Mouse (Mus musculus) spleen, adult 2 months (tissue): ENCODE measurements at regions not wholly inside any gene's neighbourhood (a gene's known extent, or its start where the extent isn't known, plus 50 kb on each side); places are given as distances from the start of the nearest gene placed in this dataset.

ENCODE experiments used
- CTCF ChIP-seq: fragments of 200-500 bp; IDR thresholded peaks from 2 replicates; pipeline ENCODE4 v1.5.1; 2011; ENCODE audit warnings: mild to moderate bottlenecking, inconsistent platforms; ENCODE audit not compliant: insufficient read depth, insufficient read length, insufficient replicate concordance; ENCODE audit errors: extremely low read depth
- POLR2A ChIP-seq: fragments of 200-500 bp; IDR thresholded peaks from 2 replicates; pipeline ENCODE4 v1.6.1; 2011; ENCODE audit warnings: low read depth, low read length, inconsistent platforms

DNA sequence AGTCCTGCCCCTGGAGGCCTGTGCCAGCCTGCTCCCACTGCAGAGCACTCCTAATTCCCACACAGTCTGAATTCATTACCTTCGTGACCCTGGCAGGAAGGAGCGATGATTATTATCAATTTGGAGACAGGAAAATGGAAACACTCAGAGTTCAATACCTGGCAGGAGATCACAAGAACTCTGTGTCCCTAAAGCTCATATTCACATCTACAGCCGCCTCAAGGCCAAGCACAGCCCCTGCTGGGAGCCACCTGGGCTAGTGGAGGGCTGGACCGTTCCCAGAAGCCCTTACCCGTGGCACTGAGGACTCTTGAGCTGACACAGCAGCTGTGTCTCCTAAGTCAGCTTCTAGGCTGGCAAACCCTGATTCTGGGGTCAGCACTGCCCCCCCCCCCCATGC lies 124.8 kb upstream of the Sdk2 start:
- TF ChIP-seq CTCF: no peak
- no peak for TF ChIP-seq POLR2A
